Mouse (Mus musculus) ES-E14 (cell line): ENCODE results near the gene Gemin8. TPM values are rescaled to one million over a fixed set of nuclear protein-coding genes. Genes with fewer than 3 reads are reported as not detected.

Experiments
- DNase-seq: peaks from one replicate; pipeline ENCODE4 v3.0.0-alpha.2; 2013; ENCODE audit warnings: low read depth, low spot score
- H3K27ac ChIP-seq: 2 replicates; pipeline ENCODE4 v1.5.1; 2012; ENCODE audit warnings: low read depth, mild to moderate bottlenecking, low read length, moderate library complexity, mixed read lengths; ENCODE audit not compliant: poor library complexity, insufficient read depth, severe bottlenecking
- H3K36me3 ChIP-seq: 2 replicates; pipeline ENCODE4 v1.6.1; 2012; ENCODE audit warnings: mild to moderate bottlenecking, low read length, moderate library complexity, mixed read lengths; ENCODE audit not compliant: control insufficient read depth, poor library complexity, insufficient read depth, severe bottlenecking
- H3K4me1 ChIP-seq, 2 experiments: fragments of 150-350 bp in 1 of 2; sonication (generic) in 1 of 2; 2 replicates each; pipeline ENCODE4 v1.6.1; 2012; ENCODE audit warnings: low read length in 2 of 2, mild to moderate bottlenecking in 1 of 2, mixed read lengths in 1 of 2; ENCODE audit not compliant: control insufficient read depth in 2 of 2, insufficient read depth in 2 of 2, poor library complexity in 1 of 2
- H3K4me3 ChIP-seq, 2 experiments: fragments of 150-350 bp in 1 of 2; sonication (generic) in 1 of 2; 2 replicates each; pipeline ENCODE4 v1.5.1; 2012; ENCODE audit warnings: low read length in 2 of 2, low read depth in 1 of 2, mild to moderate bottlenecking in 1 of 2, mixed read lengths in 1 of 2; ENCODE audit not compliant: insufficient read depth in 1 of 2, poor library complexity in 1 of 2, severe bottlenecking in 1 of 2
- H3K9ac ChIP-seq: 2 replicates; pipeline ENCODE4 v1.6.1; 2012; ENCODE audit warnings: low read depth, mild to moderate bottlenecking, low read length, mixed read lengths; ENCODE audit not compliant: poor library complexity, insufficient read depth, severe bottlenecking
- H3K9me3 ChIP-seq: fragments of 150-350 bp; sonication (generic); 2 replicates; pipeline ENCODE4 v1.6.1; 2012; ENCODE audit warnings: low read depth, mild to moderate bottlenecking, low read length; ENCODE audit not compliant: control insufficient read depth, insufficient read depth
- CHD2 ChIP-seq: IDR thresholded peaks from 2 replicates; pipeline ENCODE4 v1.6.1; 2014; ENCODE audit warnings: mild to moderate bottlenecking, low read depth, low read length, inconsistent platforms
- HCFC1 ChIP-seq: IDR thresholded peaks from 2 replicates; pipeline ENCODE4 v1.6.1; 2012; ENCODE audit warnings: low read length, inconsistent platforms, borderline replicate concordance; ENCODE audit not compliant: insufficient read depth
- MAFK ChIP-seq: IDR thresholded peaks from 2 replicates; pipeline ENCODE4 v1.6.1; 2014; ENCODE audit warnings: mild to moderate bottlenecking, low read depth, low read length, inconsistent platforms; ENCODE audit not compliant: insufficient read depth
- ZC3H11A ChIP-seq: IDR thresholded peaks from 2 replicates; pipeline ENCODE4 v1.6.1; 2012; ENCODE audit warnings: low read depth, mild to moderate bottlenecking, inconsistent platforms, low read length, borderline replicate concordance
- ZNF384 ChIP-seq: IDR thresholded peaks from 2 replicates; pipeline ENCODE4 v1.6.1; 2012; ENCODE audit warnings: low read depth, low read length, inconsistent platforms
- in situ Hi-C, 2 experiments: fragments of 600-800 bp; cut with MboI; formaldehyde crosslinking; loops; one replicate each; pipeline ENCODE4 v1.15.1; 2025; ENCODE audit warnings: low sequenced_read_pairs in 2 of 2, inconsistent platforms in 1 of 2; ENCODE audit not compliant: unreplicated experiment in 2 of 2
- total RNA-seq: library from RNA; depleted of rRNA; stranded (reverse); fragments of 300-350 nt; gene quantifications from 2 replicates; pipeline ENCODE4 v1.2.3, GENCODE M21; 2012

The Gemin8 gene
- total RNA-seq, 1 experiment, result 7.0 TPM

GRCm38 (mm10) chrX:166173796-166174195 lies 3.5 kb downstream of the Gemin8 start:
- Histone ChIP-seq H3K9ac (no peak overlapping the region), H3K36me3 (no peaks in the 10 kb centered on the region), H3K9me3 (no peaks in the 10 kb centered on the region), H3K4me3 (no peak overlapping the region), H3K27ac (no peak overlapping the region), H3K4me1 (no peaks in the 10 kb centered on the region)
- TF ChIP-seq HCFC1 (no peak), MAFK (no peak), CHD2 (no peak), ZNF384 (no peak), ZC3H11A (no peak)
- DNase-seq, result no peak
- in situ Hi-C loops, result loop anchor here in 1 of 2 experiments (25.0 kb wide), 2 partner anchors 189 to 489 kb away; no protein-coding TSS in a partner anchor

GRCm38 (mm10) chrX:166177929-166178328 lies 7.7 kb downstream of the Gemin8 start:
- TF ChIP-seq ZC3H11A (no peak), MAFK (no peak), CHD2 (no peak), ZNF384 (no peak), HCFC1 (no peak)
- no peak overlapping the region for H3K9ac ChIP-seq
- in situ Hi-C loops, result no loop called here

GRCm38 (mm10) chrX:166183094-166183493 lies 12.8 kb downstream of the Gemin8 start:
- Histone ChIP-seq H3K9ac (no peak overlapping the region), H3K9me3 (no peaks in the 10 kb centered on the region), H3K27ac (no peak overlapping the region), H3K4me3 (no peak overlapping the region), H3K36me3 (no peaks in the 10 kb centered on the region), H3K4me1 (no peaks in the 10 kb centered on the region)
- in situ Hi-C loops, result no loop called here
- no peak for DNase-seq
- no peak for TF ChIP-seq ZNF384
- TF ChIP-seq MAFK, result no peak
- TF ChIP-seq CHD2, result no peak
- no peak for TF ChIP-seq ZC3H11A
- no peak for TF ChIP-seq HCFC1

More at GRCm38 (mm10) chrX:166177929-166178328, 7.7 kb downstream of the Gemin8 start:
- Histone ChIP-seq H3K27ac (no peak overlapping the region), H3K4me3 (no peak overlapping the region), H3K9me3 (no peaks in the 10 kb centered on the region), H3K4me1 (no peaks in the 10 kb centered on the region), H3K36me3 (no peaks in the 10 kb centered on the region)
- DNase-seq, result no peak

GRCm38 (mm10) chrX:166185327-166185913 lies 15.2 kb downstream of the Gemin8 start:
- H3K9me3 ChIP-seq, result no peaks in the 10 kb centered on the region
- H3K36me3 ChIP-seq, result no peaks in the 10 kb centered on the region
- no peak overlapping the region for H3K27ac ChIP-seq
- H3K4me3 ChIP-seq, result no peak overlapping the region
- no peak overlapping the region for H3K9ac ChIP-seq
- TF ChIP-seq HCFC1 (no peak), ZC3H11A (no peak), ZNF384 (no peak), CHD2 (no peak), MAFK (no peak)
- in situ Hi-C loops, result no loop called here
- no peaks in the 10 kb centered on the region for H3K4me1 ChIP-seq
- no peak for DNase-seq

- Histone ChIP-seq H3K4me1 (no peaks in the 10 kb centered on the region), H3K9me3 (no peaks in the 10 kb centered on the region), H3K4me3 (no peak overlapping the region), H3K9ac (no peak overlapping the region), H3K36me3 (no peaks in the 10 kb centered on the region), H3K27ac (no peak overlapping the region)
- TF ChIP-seq ZNF384 (no peak), MAFK (no peak), HCFC1 (no peak), ZC3H11A (no peak), CHD2 (no peak)
- no peak for DNase-seq
- in situ Hi-C loops, result no loop called here
Observed at GRCm38 (mm10) chrX:166187803-166188202, 17.5 kb downstream of the Gemin8 start.
